13 mouse cellular contexts compared by ENCODE assay signal in the genomic region with DNA sequence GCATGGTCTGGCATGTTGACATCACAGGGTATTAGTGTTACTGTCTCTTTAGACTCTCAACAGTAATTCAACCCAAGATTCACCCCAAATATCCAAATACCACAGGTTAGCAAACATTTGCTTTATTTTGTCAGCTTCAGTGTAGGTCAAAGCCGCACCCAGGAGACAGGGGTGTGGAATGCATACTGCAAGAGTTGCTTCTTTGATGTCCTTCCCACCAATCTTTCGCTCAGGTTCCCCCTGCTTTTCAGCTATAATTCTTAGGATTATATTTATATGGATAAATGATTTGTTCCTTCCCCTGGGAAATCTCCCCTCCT.
"Had no signal": no experiment of that assay in that cellular context is flagged by ENCODE, and none has a peak within 500 bp of the region (broad histone marks: within the 10 kb centered on the region; RNA-seq: fewer than 3 reads in every experiment).

No protein-coding gene starts in this region.

- H3K4me1 ChIP-seq: liver, embryonic 12.5 days; midbrain, embryonic 12.5 days; midbrain, embryonic 15.5 days; neural tube, embryonic 12.5 days had no signal

- H3K36me3 ChIP-seq: liver, embryonic 12.5 days; midbrain, embryonic 12.5 days; midbrain, embryonic 15.5 days; neural tube, embryonic 12.5 days had no signal

- H3K4me3 ChIP-seq: liver, embryonic 12.5 days; midbrain, embryonic 12.5 days; midbrain, embryonic 15.5 days; neural tube, embryonic 12.5 days had no signal

- DNase-seq: lung, adult 18-20 months; lung, embryonic 14.5 days; lung, postnatal 10 days; lung, postnatal 4 days; right cerebral cortex, postnatal 14 days; thymus, adult 18-20 months; thymus, postnatal 14 days; thymus, postnatal 36 days had no signal

- H3K9ac ChIP-seq: liver, embryonic 12.5 days; liver, embryonic 14.5 days; lung, embryonic 14.5 days; midbrain, embryonic 12.5 days; midbrain, embryonic 15.5 days; neural tube, embryonic 12.5 days had no signal

- H3K27ac ChIP-seq: liver, embryonic 12.5 days; liver, embryonic 14.5 days; midbrain, embryonic 12.5 days; midbrain, embryonic 15.5 days; neural tube, embryonic 12.5 days had no signal

- H3K9me3 ChIP-seq: liver, embryonic 12.5 days; midbrain, embryonic 12.5 days; midbrain, embryonic 15.5 days; neural tube, embryonic 12.5 days had no signal

- H3K27me3 ChIP-seq: liver, embryonic 12.5 days; midbrain, embryonic 12.5 days; midbrain, embryonic 15.5 days; neural tube, embryonic 12.5 days had no signal

- H3K4me2 ChIP-seq: liver, embryonic 12.5 days; lung, embryonic 14.5 days; midbrain, embryonic 12.5 days; midbrain, embryonic 15.5 days; neural tube, embryonic 12.5 days had no signal

- ATAC-seq: liver, embryonic 12.5 days; midbrain, embryonic 15.5 days had no signal
